Mouse (Mus musculus) adipocyte (in vitro differentiated cells): Measurements from ENCODE around the gene Edf1.

Source experiments
- DNase-seq: peaks from one replicate; pipeline ENCODE4 v3.0.0-alpha.2; 2016; ENCODE audit warnings: low spot score

Edf1 gene

DNA sequence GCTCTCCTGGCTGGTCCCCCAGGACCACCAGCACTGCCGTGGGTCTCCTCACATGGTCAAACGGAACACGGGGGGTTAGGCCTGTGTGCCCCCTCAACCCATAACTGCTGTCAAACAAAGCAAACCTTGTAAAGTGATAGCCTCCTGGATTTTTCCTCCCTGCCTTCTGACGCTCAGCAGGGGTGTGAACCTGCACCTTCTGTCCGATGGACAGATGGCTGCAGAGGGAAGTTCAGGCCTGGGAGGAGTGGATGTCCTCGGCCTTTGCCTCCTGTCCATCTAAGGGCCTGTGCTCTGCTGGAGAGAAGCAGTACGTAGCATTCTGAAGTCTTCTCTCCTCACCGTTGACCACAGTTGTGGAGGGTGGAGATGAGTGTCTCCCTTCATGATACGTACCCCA is 4.3 kb downstream of the Edf1 start:
- no peak for DNase-seq

GRCm38 (mm10) chr2:25565741-25566140 is 8.1 kb downstream of the Edf1 start:
- DNase-seq, result no peak

DNA sequence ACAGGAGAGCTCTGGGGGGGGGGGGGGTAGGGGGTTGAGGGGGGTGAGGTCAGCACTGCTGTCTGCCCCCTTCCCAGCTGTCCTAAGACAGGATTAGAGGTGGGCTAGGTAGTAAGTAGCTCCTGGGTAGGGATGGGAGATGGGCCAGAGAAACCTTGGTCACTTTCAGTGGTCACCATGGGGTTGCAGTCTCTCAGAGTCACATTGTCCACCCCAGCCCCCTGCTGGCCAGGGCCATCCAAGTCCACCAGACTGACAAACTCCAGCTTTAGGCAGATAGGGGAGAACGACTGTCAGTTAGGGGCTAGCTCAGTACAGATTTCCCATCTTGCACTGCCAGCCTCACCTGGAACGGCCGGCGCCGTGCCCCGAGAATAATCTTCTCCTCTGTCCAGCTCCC is 8.9 kb downstream of the Edf1 start:
- no peak for DNase-seq

DNA sequence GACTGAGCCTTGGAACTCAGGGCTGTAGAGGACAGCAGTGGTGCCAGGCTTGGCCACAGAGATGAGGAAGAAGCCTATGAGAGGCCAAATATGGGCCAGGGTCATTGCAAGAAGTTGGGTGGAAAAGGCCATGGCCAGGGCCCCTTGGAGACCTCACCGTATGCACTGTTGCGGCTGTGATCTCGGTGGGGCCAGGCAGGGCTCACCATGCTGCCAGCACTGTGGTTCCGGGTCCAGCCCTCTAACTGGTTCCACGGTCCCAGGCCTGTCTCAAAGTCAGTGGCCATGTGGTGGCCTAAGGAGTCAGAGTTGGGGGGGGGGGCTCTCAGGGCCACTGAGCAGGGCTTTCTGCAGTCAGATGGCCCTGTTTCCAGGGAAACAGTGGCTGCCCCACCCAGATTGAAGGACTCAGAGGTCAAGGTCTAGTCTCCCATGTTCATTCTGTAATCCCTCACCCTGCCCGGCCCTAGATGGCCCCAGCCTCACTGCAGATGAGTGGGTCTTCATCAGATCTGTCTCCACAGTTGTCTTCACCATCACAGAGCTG is 10.9 kb downstream of the Edf1 start:
- no peak for DNase-seq

DNA sequence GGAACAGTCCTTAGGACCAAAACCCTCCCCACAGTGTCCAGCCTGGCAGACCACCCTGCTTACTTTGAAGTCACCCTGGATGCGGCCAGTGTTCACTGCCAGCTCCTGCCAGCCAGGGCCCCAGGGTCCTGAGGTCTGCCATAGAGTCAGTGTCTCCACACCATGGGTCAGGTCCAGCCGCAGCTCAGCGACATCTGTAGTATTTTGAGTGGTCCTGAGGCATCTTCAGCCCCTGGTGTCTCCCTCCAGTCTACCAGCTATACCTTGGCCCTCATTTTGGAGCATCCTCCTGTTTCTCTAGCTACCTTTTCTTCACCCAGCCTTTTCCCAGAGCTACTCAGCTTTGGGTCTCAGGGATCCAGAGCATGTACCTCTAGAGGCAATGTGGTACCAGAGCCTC is 11.7 kb downstream of the Edf1 start:
- DNase-seq, result no peak

- no peak for DNase-seq
Observed at GRCm38 (mm10) chr2:25571221-25571620, 13.6 kb downstream of the Edf1 start.

DNA sequence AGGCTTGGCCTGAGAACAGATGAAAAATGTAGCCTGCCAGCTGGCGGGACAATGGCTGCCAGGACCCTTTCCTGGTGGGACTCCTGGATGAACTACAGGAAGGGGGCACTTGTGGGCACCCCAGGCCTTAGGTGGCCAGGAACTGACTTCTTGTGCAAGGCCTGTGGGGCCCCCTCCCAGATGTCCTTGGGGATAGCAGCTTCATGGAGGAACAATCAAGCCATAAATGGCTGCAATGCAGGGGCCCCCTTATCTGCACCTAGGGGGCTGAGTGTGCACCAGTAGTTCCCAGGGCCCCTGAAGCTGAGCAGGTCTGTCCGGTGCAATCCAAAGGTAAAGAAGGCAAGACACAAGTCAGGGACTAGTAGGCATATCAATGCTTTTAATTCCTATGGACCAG is 15.4 kb downstream of the Edf1 start:
- DNase-seq, result no peak

DNA sequence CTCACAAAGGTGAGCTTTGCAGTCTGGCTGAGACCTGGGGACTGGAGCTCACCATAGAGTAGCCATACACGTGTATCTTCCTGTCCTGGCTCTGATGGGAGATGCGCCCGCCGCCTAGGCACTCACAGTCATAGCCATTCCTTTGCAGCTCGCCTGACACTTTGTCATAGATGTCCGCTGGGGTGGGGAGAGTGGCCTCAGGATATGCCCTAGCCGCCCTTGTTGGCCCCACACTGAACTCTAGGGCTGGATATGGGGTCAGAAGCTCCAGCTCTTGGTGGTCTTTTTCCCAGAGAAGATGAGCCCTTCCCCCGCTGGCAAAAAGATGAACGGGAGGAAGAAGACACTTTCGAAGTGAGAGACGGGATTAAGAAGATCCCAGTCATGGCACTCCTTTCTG is 16.5 kb downstream of the Edf1 start:
- no peak for DNase-seq

DNA sequence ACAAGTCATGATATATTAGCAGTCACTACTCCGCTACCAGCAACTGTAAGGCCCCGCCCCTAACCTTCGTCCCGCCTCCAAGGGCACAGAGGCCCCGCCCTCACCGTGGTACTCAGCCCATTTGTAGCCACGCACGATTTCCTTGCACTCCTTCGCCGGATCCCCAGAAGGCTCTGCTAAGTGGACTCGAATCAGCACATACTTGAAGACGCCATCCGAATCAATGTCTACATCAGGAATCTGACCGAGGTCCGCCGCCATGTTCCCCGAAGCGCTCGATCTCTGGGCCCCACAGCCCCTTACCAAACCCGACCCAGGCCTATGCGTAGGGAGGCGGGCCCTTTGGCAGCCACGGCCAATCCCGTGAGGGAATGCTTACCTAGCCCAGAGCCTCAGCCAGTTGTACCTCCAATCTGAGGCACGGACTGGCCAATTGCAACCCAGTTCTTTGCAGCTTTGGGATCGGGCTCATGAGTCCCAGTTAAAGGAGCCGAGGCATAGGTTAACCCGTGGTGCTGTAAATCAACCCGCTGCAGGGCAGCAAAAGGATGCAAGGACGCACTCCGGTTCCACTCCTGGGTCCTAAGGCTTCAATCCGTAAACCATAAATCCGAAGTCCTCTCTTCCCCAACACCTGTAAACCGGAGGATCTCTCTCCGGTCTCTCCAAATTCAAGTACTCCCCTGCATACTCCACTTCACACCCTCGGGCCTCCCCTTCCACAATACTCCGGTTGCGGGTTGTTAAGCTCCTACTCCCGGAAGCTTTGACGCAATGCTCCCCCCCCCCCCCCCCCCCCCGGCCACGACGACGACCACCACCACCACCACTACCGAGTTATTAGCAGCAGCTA is 17.2 kb downstream of the Edf1 start, which contains the start of the genes Mamdc4 and Phpt1:
Gene Mamdc4 (minus strand): TSS at position 267 of the 853 bp plus-strand sequence.
Gene Phpt1 (minus strand): TSS at position 646 of the 853 bp plus-strand sequence.
- peak; percentile 97 for DNase-seq

GRCm38 (mm10) chr2:25575432-25576027 is 17.9 kb downstream of the Edf1 start:
- DNase-seq, result peak; percentile 73

GRCm38 (mm10) chr2:25576028-25576850 is 18.6 kb downstream of the Edf1 start:
- DNase-seq, result no peak

- DNase-seq, result no peak
Observed at GRCm38 (mm10) chr2:25576965-25577891, 19.6 kb downstream of the Edf1 start.

DNA sequence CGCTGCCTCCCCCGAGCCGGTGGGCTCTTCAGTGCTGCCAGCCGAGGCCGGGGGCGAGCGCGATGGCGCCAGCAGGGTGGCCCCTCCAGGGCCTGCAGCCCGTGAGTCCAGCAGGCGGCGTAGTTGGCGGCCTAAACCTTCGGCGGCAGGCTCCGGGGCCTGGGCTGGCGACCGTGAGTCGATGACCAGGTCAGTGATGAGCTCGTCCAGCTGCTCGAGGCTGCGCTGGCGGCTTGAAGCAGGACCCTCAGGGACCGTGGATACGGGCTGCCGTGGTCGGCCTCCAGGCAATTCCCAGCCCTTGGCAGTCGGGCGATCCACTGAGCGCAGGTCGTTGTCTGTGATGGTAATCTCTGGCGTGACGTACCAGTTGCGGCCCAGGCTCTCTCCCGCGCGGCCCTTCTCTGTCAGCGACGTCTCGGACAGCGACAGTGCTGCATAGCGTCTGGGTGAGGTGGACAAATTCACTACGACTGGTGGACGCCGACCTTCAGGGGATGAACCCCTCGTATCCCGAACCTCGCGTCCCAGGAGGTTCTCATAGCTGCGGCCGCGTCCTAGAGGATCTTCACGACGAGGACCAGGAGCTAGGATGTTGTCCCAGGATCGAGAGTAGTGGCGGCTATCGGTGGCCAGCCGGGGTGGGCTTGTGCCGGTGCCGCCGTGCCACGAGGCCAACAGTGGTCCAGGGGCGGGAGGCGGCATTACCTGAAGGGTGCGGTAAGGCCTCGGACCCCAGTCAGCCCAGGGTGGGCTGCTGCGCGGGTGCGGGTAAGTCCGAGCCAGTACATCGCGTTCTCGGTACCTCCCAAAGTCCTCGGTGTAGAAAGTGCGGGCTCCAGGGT is 20.5 kb downstream of the Edf1 start:
- no peak for DNase-seq

- no peak for DNase-seq
Observed at GRCm38 (mm10) chr2:25578796-25579736, 21.4 kb downstream of the Edf1 start.

DNA sequence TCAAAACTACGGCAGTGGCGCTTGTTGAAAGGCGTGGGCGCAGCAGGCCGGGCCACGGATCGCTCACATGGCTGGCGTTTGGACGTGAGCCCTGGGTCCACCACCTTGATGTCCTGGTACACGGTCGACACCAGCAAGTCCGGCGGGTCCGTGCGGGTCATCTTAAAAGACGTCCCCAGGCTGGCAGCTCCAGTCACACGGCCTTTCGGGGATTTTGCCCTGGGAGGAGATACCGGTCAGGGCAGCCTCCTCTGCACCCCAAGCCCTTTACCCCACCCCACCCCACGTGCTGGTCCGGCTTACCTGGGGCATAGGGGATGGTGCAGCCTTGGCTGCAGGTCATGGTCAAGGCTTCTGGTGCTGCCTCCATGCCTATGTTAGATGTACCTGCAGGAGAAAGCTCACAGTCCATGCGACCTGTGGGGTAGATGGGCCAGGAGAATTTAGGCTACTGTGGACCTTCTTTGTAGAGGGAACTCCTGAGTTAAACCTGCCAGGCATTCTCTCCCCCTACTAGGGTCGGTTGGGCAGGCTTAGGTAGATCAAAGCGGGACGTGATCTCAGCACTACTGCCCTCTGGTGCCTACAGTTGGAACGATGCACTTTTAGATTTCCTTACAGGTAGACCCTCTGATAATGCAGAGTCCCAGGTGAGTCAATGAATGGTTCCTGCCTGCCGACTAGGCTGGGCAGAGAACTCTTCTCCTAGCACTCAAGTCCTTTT is 22.3 kb downstream of the Edf1 start:
- DNase-seq, result no peak

- DNase-seq, result no peak
Observed at GRCm38 (mm10) chr2:25580621-25581101, 23.0 kb downstream of the Edf1 start.

GRCm38 (mm10) chr2:25581294-25581864 is 23.7 kb downstream of the Edf1 start, which contains the start of gene Ajm1:
TSS of gene Ajm1 (minus strand) at chr2:25581757.
- DNase-seq, result peak; percentile 60

DNA sequence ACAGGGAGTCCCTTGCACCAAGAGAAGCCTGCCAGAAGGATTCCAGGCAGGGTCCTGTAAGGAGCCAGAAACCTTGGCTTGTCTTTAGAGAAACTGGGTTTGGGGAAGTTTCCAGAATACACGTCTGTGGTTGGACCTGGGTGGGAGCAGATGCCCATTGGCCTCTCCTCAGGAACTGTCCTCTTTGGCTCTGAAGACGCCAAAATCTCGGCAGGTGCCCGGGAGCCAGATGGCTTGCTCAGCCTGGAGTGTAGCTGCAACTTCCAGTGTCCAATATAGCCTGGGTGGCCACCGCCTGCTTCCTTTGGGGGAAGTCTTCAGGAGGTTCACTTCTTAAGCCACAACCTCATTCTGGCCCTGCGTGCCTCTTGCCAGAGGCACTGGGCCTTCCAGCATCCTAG is 24.3 kb downstream of the Edf1 start:
- DNase-seq, result no peak
